In the genomic region with DNA sequence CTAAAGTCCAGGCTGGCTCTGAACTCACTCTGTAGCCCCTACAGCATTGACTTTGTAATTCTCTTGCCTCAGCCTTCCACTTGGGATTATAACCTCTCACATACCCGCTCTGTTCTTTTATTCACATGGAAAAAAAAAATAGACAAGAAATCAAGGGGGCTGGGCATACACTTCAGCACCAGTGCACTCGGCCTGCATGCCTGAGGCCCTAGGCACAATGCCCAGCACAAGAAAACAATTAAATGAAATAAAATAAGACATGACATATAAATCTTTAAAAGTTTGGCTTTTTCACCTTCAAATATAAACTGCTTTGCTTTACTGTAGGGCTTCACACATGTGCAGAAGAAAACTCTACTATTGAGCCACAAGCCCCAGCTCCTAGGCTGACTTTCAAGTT, we compare ENCODE assay signal across 38 mouse cellular contexts. TPM values are rescaled to one million over a fixed set of nuclear protein-coding genes. Genes with fewer than 3 reads are reported as not detected.
"Had no signal": no experiment of that assay in that cellular context is flagged by ENCODE, and none has a peak within 500 bp of the region (broad histone marks: within the 10 kb centered on the region; RNA-seq: fewer than 3 reads in every experiment).

No protein-coding gene starts in this region.

- H3K27ac ChIP-seq: heart, embryonic 10.5 days; heart, embryonic 13.5 days; heart, embryonic 15.5 days; hindbrain, embryonic 10.5 days; hindbrain, embryonic 12.5 days; hindbrain, embryonic 13.5 days; hindbrain, embryonic 14.5 days; hindbrain, embryonic 15.5 days; hindbrain, postnatal 0 days; intestine, embryonic 15.5 days; kidney, embryonic 15.5 days; kidney, postnatal 0 days; layer of hippocampus, adult 2 months; left cerebral cortex, adult 2 months had no signal

- DNase-seq: heart, postnatal 10 days; heart, postnatal 14 days; heart, postnatal 36 days; heart, postnatal 4 days; kidney, adult 11 months; kidney, adult 18-20 months; kidney, adult 8-10 months; kidney, adult 9 months; kidney, postnatal 10 days; kidney, postnatal 25 days; kidney, postnatal 36 days; layer of hippocampus, adult 9-11 months; layer of hippocampus, postnatal 36 days had no signal

- H3K36me3 ChIP-seq: heart, embryonic 10.5 days; heart, embryonic 12.5 days; heart, embryonic 13.5 days; heart, embryonic 15.5 days; hindbrain, embryonic 12.5 days; hindbrain, embryonic 15.5 days; intestine, embryonic 15.5 days; kidney, embryonic 15.5 days had no signal

- H3K4me3 ChIP-seq: heart, embryonic 10.5 days; heart, embryonic 12.5 days; heart, embryonic 13.5 days; heart, embryonic 15.5 days; hindbrain, embryonic 10.5 days; hindbrain, embryonic 12.5 days; hindbrain, embryonic 13.5 days; hindbrain, embryonic 15.5 days; intestine, embryonic 15.5 days; kidney, embryonic 15.5 days; layer of hippocampus, adult 2 months; left cerebral cortex, adult 2 months had no signal

- H3K27me3 ChIP-seq: heart, embryonic 12.5 days; heart, embryonic 13.5 days; heart, embryonic 15.5 days; hindbrain, embryonic 12.5 days; hindbrain, embryonic 13.5 days; hindbrain, embryonic 15.5 days; intestine, embryonic 15.5 days; kidney, embryonic 15.5 days had no signal

RNA-seq across cellular contexts. Expression of gene 4933405L10Rik, which starts 46.5 kb away (rescaled TPM):
- polyA plus RNA-seq: heart, embryonic 10.5 days; heart, embryonic 12.5 days; heart, embryonic 13.5 days; heart, embryonic 14.5 days; heart, embryonic 15.5 days; heart, embryonic 16.5 days; heart, postnatal 0 days; inflammation-experienced regulatory T-cells, adult 6 months; intestine, embryonic 14.5 days; intestine, embryonic 16.5 days; intestine, postnatal 0 days; kidney, embryonic 14.5 days; kidney, embryonic 16.5 days; large intestine, adult 2 months had no signal
